Mouse (Mus musculus): ENCODE measurements around the gene Mitf.

Gene Mitf

DNA sequence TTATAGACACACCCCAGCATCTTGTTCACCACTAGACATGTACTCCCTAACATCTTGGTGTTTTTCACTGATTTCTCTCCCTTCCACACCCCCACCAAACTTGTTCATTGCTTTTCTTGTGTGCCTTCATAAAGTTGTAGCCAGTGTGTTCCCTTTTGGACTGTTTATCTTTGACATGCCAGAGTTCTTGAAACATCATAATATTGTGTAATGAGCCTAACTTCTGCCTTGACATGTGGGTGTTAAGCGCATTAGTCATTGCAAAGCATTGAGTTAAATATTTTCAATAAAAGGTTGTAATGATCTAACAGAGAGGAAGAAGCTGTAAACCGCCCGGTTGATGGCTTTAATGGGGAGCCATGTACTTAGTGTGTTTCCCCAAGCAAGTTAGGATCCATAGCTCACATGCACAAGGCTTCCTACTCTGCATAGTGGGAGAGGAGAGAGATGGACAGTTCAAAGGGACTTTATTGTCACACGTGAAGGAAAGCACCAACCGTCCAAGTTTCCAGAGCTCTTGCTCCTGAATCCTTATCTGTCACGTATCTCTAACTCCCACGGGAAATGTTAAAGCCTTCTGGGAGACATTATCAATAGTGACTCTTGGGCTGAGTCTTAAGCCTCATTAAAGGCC lies 19.9 kb downstream of the Mitf start:
- DNase-seq: no peak

DNA sequence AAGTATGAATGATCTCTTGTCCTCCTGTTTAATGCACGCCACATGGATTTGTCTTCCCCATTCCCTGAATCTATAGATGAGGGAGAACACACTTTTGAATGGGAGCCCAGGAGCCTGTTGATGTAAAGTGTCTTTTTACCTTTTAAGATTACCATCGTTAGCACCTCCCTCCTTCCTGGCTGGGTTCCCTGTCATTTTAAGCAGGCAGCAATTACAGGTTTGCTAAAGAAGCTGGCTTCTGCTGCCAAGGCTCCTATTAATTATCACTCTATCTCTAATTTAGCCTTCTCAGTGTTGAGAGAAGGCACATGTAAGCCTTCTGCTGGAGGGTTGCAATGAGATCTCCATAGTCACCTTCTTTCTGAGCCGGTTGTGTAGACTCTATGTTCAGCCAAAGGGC lies 21.2 kb downstream of the Mitf start:
- no peak for DNase-seq

DNA sequence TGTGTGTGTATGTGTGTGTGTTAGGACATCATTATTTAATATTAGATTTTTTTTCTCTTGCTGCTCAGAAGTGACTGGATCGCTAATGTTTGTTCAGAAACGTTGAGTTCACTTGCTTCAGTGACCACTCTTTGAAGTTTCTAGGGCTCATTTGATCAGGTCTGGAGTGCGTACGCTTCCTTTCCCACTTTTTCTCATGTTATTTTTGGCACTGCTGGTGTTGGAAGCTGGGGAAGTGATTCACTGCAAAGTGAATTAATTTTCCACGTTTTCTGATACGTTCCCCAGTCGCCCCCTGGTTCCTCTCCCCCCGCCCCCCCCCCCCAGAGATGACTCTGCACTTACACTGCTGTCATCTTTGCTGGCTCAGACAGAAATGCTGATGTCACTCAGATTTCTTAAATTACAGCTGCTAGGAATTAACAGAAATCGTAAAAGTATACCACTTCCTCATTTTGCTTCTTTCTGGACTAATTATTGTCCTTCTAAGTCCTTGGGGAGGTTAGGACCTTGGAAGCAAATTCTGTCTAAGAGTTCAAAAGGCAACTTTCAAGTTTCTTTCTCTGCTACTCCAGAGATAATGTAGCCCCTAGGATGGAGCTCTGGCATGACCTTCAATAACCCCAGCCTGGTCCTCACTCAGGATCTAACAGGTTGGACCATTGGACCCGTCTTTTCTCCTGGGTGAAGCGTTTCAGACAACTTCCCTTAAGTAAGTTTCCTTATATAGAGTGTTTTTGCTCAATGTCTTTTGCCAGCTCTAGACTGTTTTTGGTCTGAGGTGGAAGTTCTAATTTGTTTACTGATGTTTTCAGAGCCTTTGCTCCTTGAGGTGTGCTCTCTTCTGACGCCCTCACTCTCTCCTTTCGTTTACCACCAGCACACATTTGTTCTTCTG lies 22.2 kb downstream of the Mitf start:
- DNase-seq: no peak

DNA sequence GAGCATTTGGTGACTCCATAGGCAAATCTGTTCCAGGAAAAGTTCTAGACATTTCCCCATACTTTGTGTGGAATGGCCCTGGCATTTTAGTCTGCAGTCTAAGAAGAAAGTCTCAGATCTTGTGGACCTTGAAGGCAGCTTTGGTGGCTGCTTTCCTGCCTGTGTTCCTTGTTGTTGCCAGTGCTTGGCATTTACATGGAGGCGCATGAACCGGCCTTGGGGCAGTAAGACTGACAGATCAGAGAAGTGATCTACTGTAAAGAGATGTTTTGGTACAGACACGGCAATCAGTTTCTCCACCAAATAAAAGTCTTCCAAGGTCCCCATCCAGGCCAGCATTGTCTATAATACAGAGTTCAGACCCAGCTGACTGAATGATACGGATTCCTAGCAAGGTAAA lies 25.6 kb downstream of the Mitf start:
- DNase-seq: no peak

DNA sequence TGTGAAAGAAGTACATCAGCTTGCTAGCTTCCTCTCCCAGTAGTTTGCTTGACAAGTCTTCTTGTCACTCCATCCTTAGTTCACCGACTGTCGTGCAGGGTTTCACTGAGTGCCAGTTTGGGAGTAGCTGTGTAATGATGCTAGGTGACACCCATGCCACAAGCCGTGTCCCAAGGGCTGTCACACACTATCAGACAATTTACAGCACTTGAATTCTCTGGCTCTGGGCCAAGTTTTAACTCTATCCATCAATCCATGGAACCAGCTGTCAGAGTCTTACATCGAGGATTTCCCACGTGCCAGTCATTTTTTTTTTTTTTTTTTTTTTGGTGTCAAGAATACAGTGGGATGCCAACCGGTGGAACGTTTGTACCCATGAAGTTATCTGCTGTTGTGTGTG lies 29.3 kb downstream of the Mitf start:
- no peak for DNase-seq

DNA sequence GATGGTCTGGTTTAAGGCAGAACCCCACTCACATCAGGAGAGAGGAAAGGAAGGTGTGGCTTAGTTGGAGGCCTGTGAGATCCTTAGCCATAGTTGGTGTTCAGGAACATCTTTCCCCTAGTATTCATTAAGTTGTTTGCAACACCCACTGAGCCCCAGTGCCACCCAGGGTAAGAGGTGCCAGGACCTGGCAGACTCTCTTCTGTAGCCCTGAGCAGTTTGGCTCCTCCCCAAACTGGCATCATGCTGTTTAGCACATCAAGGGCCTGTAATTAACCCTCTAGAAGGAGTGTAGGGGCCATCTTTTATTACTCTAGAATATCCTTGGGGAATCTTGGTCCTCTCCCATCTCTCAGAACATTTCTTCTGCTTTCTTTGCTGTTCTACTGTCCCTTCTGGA lies 30.9 kb downstream of the Mitf start:
- DNase-seq: no peak

DNA sequence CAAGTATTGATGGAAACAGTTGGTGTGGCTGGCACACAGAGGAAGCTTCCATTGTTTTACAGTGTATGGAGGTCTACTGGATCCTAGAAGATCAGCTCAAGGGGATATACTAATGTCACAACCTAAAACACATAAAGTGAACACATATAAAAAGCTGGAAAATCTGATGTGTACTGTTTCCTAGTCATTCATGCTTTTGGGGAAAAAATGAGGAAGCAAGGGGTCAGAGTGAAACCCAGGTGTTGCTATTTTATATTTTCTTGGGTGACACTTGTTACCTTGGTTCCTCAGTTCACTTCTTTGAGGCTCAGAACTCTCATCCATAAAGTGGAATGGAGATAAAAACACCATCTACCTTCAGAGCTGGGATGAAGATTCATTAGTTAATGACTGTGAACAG lies 32.7 kb downstream of the Mitf start:
- DNase-seq: no peak

DNA sequence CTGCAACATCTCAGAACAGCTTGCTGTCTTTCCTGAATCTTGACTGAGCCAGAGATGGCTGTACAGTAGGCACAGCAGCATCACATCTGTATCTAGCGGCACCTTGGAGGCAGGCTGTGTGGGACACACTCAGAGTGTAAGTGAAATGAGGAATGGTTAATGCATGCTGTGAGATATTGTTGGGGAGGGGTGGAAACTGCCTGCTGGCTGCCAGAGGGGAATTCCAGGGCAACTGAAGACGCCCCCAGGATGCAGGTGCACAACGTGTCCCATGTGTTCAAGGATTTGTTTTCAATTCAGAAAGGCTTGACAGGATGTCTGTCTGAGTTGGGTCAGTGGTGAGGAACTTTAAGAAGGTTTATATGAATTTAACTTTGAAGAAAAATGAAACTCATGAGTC lies 37.3 kb downstream of the Mitf start:
- DNase-seq: no peak

DNA sequence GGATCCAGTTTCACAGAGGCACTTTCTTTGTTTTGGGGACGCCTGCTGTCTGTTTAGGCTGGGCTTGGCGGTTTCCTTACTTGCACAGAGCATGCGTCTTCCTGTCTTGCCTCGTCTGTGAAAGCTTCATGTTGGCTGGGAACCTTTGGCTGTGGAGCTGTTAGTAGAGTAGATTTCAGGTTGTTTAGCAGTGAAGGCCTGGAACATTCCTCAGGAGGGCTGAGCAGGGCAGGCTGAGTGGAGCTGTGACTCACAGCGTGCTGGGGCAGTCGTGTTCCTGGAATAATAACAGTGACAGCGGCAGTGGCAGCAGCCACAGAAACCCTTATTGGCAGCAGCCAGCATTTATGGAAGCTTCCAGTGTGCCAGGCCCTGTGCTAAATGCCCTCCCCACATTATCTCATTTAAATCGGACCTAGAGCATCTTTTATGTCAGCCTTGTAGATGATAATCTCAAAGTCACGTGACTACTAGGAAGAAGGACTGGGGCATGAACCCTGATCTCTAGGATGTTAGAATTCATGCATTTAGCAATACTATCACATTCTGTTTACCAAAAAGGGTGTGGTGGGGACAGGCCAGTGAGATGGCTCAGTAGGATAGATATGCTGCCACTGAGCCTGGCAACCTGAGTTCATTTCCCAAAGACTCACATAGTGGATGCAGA lies 41.5 kb downstream of the Mitf start:
- peak; percentile 31 for DNase-seq

DNA sequence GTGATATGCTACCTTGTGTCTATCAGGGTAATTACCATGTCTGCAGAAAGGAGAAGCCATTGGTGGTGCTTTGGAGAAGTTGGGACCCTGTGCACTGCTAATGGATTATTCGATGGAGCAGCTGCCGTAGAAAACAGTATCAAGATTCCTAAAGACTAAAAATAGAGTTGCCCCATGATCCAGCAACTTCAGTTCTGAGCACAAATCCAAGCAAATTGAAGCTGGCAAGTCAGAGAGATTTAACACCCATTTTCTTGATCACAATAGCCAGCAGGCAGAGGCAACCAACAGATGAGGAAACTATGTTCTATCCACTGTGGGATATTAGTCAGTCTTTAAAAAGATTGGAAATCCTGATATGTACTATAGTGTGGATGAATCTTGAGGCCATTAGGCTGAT lies 47.4 kb downstream of the Mitf start:
- peak; percentile 29 for DNase-seq

DNA sequence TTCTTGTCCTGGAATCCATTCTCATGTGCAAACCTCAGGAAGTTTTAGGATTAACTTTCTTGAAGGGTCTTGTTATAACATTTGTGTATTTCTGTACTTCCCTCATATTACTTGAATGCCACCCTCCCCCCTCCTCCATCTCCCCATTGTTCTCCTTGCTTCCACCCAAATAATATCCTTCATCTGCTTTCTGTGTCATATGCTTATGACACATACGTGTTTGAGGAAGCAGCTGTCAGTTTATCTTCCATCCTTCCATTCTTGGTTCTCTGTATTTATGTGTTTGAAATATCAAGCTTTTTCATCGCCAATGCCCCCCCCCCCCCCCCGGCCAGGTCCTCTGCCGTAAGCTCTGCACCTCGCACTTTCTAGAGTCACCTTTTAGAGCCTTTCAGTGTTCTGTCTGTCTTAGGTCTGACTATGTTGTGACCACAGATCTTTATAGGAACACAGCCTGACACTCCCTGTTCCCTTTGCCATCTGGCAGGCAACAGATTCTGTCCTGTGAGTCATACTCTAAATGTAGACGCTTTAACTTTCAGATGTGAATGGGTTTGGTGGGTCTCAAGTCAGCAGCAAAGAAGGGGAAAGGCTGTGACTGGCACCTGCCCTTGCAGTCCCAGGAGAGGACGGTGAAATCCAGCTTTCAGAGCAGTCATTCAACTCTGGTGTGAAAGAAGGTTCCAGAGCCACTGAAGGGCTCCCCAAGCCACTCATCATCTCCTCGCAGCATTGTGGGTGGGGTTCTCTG lies 48.7 kb downstream of the Mitf start:
- no peak for DNase-seq

DNA sequence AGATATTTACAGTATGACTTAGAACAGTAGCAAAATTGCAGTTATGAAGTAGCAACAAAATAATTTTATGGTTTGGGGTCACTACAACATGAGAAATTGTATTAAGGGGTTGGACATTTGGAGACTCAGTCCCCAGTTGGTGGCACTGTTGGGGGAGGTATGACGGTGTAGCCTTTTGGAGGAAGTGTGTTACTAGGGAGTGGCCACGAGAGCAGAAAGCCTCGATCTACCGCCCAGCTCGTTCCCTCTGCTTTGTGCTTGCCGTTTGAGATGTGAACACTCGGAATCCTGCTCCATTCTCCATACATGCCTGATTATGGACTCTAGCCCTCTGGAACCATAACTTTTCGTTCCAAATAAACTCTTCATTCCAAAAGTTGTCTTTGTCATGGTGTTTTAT lies 49.6 kb downstream of the Mitf start:
- DNase-seq: no peak

DNA sequence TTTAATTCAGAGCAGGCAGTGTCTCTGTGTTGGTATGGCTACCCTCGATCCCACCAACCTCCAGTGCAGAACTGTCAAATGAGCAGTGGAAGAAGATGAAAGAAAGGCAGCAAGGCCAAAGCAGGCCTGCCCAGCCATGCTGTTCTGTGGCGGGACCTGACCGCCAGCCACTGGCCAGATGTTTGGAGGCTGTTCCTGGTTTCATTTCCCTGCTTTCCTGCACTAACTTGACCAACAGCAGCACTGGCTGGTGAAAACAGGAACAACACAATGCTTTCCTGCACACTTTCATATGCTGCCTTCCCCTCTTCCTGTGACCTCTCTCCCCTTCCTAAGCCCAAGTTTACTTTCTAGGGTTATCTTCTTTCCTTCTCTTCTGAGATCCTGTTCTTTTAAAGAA lies 50.8 kb downstream of the Mitf start:
- peak; percentile 12 for DNase-seq

DNA sequence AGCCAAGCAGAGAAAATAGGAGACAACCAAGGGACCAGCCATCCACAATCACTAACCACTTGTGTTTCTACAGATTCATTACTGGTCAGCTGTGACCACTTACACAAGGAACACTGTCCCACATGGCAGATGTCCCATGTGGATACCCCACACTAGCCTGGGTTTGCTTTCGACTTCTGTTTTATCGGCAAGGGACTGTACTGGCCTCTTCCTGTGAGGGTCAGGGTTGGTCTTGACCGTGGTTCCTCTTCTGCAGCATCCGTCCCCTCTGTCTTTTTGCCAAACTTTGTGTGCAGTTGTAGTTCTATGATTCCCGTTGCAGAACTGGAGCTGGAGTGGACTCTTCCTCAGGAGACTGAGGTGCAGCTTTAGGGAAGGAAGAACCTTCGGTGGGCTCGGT lies 59.7 kb downstream of the Mitf start:
- DNase-seq: no peak

DNA sequence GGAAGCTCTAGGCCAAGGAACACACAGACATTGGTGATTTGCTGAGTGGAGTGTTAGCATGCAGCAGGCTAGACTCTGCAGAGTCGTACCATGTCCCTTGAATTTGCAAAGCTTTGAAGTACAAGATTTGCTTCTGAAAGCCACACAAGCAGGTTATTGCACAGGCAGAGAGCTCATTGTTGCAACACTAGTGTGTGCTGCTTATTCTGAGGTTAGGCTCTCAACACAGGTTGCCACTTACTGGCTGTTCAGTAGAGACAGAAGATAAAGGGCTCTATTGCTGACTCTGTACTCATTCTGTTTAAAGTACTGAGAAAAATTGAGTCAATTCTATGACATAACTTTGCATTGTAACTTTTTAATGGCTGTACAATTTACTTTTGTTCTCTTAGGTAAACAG lies 61.2 kb downstream of the Mitf start:
- DNase-seq: no peak

DNA sequence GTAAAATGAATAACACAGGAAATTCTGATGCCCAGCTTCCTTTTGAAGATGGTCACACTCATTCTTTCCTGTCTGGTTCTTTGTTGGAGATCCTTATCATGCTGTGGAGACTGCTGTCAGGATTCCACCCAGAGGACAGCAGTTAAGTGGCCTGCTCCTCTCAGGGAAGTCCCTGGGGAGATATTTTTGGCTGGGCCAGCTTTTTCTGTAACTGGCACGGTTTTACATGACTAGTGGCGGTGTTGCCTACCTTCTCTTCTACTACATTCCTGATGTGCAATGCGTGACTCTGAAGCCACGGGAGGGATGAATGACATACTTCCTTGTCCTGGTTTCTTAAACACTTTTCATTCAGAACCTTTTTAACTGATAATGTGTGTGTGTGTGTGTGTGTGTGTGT lies 63.1 kb downstream of the Mitf start:
- no peak for DNase-seq

DNA sequence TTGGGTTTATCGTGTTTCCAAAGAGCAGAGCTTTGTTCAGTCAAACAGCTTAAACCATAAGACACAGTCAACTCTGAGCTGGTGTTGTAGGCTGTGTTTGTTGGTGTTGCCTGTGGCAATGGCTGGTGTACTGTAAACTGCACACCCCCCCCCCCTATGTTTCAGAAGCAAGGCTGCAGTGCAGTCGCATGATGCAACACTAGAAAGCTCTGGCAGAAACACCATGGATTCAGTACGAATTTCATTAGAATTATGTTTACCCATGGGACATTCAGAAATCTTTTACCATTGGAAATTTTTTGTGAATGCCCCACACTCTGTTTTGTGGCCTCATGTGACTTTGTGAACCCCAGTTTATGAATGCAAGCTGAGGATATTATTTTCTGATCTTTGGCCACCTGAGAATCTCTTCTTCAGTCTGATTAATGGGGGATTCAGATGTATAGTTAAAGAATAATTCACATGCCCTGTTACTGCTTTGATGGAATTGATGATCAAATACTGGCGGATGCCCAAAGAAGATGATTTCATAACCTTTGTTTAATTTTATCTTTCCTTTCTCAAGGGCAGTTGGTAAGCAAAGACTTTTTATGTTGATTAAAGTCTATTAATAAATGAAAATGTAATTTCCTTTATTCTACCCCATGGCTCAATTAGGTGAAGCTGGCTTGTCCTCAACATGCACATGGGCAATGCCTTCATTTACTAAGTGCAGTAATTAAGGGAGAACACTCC lies 64.6 kb downstream of the Mitf start:
- DNase-seq: no peak

DNA sequence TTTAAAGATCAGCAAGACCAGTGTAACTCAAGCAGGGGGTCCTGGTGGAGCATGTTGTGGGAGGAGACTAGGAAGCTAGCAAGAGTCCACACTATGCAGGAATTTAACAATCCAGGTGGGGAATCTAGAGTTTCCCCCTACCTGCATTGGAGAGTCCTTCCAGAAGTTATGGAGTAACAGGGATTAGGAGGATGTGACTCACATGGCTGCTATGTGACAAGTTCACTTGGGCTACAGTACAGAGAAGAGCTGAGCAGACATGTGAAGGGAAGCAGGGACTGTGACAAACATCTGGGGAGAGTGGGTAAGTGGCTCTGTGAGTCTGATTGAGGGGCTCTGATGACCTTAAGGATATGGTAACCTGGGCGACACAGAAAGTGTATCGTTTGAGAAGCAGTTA lies 66.2 kb downstream of the Mitf start:
- no peak for DNase-seq

DNA sequence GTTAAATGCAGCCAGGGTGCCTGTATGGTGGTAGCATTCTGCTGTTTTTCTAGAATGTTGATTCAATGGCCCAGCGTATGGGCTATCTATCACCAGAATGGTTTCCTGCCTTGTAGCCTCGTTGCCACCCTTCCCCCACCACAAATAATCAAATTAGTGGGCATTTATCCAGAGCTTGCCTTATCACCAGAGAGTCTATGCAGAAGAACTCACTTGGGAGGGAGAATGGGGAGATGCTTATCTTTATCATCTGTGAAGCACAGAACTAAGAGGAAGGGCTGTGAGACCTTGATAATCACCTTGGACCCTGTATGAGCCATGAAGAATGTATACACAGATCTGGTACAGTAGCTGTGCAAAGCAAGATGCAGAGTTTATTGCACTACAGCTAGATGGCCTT lies 70.1 kb downstream of the Mitf start:
- DNase-seq: no peak

DNA sequence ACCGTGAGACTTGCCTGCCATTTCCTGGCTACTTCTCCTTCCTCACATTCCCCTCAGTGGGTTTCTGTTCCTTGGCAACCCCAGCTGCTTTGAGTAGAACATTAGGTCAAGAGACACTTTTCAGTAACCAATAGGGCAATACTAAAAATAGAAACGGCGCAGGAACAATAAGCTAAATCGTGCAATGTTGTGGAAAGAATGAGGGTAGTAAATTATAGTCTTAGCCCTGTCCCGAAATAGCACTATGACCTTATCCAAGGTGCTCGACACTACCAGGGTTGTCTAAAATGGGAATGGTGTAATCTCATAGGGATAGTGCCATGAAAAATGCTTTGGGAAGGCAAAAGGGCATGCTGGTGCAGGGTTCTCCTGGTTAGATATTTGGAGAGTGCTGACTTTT lies 70.6 kb downstream of the Mitf start:
- DNase-seq: no peak

DNA sequence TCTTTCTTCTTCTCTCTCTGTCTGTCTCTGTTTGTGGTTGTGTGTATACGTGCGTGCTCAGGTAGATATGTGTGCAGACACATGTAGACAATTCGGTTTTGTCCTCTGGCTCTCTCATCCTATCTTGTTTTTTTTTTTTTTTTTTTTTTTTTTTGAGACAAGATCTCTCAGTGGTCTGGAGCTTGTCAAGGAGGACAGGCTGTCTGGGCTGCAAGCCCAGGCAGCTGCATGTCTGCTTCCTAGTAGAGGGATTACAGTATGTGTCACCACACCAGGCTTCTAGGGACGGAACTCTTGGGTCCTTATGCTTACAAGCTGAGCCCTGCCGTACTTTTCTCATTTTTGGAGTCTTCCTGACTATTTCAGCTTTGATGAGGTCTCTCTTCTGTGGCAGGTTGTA lies 73.5 kb downstream of the Mitf start:
- DNase-seq: no peak

DNA sequence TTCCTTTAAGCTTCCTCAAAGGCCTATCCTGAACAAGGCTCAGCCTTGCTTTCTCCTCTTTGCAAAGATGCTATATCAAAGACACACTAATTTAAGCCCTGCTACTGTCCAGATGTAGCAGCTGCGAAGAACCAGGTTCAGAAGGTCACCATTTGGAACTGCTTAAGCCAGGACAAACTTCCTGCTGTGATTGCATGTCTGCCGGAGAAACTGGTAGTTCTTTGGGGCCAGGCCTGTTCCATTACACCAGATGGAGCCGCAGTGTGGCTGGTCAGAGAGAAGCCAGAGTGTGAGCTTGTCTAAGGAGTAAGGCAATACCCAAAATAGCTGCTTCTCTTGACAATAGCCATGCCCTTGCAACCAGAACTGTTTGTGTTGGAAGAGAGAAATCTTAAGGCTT lies 75.1 kb downstream of the Mitf start:
- DNase-seq: no peak

DNA sequence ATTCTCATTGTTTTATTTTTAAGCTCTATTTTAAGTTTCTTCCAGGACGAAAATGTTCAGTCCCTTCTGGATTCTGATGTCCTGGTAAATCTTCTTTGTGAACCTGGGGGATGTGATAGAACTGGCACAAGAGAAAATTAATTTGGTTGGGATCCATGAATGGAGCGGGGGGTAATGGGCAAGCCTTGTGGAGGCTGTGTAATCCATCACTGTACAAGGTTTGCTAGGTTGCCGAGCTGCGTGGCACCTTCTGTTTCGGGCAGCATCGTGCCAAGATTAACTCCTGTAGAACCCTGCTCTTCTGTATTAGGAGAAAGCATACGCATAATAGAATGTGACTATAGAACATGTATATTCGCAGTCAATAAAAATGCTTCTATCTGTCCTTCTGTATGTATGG lies 76.1 kb downstream of the Mitf start:
- no peak for DNase-seq
